Mouse (Mus musculus): ENCODE measurements around the gene Ap5m1.

The Ap5m1 gene

GRCm38 (mm10) chr14:49128544-49129263 is 62.8 kb downstream of the Ap5m1 start:
- DNase-seq, result no peak

GRCm38 (mm10) chr14:49132391-49132790 is 66.5 kb downstream of the Ap5m1 start:
- no peak for DNase-seq

- no peak for DNase-seq
Observed at GRCm38 (mm10) chr14:49138171-49138570, 72.3 kb downstream of the Ap5m1 start.

- no peak for DNase-seq
Observed at GRCm38 (mm10) chr14:49140756-49141155, 74.9 kb downstream of the Ap5m1 start.
